In genomic region chr12:8071286-8071685, GRCm38 (mm10) we compare ENCODE assay signal across 13 mouse cellular contexts.
"Had no signal": no experiment of that assay in that cellular context is flagged by ENCODE, and none has a peak within 500 bp of the region (broad histone marks: within the 10 kb centered on the region; RNA-seq: fewer than 3 reads in every experiment).

No protein-coding gene starts in this region.

- DNase-seq: liver, postnatal 0 days; right cerebral cortex, postnatal 14 days; thymus, adult 2 months; thymus, postnatal 25 days; thymus, postnatal 4 days had no signal

- H3K4me3 ChIP-seq: liver, embryonic 15.5 days; lung, embryonic 15.5 days; megakaryocyte, embryonic 14.5 days; midbrain, embryonic 13.5 days; neural tube, embryonic 12.5 days; stomach, embryonic 15.5 days had no signal

- H3K27me3 ChIP-seq: liver, embryonic 15.5 days; lung, embryonic 15.5 days; megakaryocyte, embryonic 14.5 days; midbrain, embryonic 13.5 days; neural tube, embryonic 12.5 days; stomach, embryonic 15.5 days had no signal

- H3K27ac ChIP-seq: liver, embryonic 15.5 days; lung, embryonic 15.5 days; macrophage; midbrain, embryonic 13.5 days; neural tube, embryonic 12.5 days; stomach, embryonic 15.5 days; stomach, postnatal 0 days had no signal

- H3K36me3 ChIP-seq: liver, embryonic 15.5 days; lung, embryonic 15.5 days; midbrain, embryonic 13.5 days; neural tube, embryonic 12.5 days; stomach, embryonic 15.5 days had no signal

- H3K4me1 ChIP-seq: liver, embryonic 15.5 days; lung, embryonic 15.5 days; megakaryocyte, embryonic 14.5 days; midbrain, embryonic 13.5 days; neural tube, embryonic 12.5 days; stomach, embryonic 15.5 days had no signal
